Mouse (Mus musculus) hindbrain, embryonic 14.5 days (tissue): ENCODE measurements around the gene Fam192a. TPM values are rescaled to one million over a fixed set of nuclear protein-coding genes. Genes with fewer than 3 reads are reported as not detected.
A peak's percentile ranks its signal among the peaks of the same experiment; 100 is the strongest.

ENCODE experiments used
- ATAC-seq: fragments of 200-750 bp; cut with Nextera tagmentation; 2 replicates; pipeline ENCODE4 v1.8.0; 2017; ENCODE audit warnings: moderate number of reproducible peaks, mild to moderate bottlenecking, moderate TSS enrichment, moderate library complexity; ENCODE audit not compliant: low FRiP score
- DNase-seq: peaks from one replicate; pipeline ENCODE4 v3.0.0-alpha.2; 2015; ENCODE audit warnings: low spot score
- H3K27ac ChIP-seq: fragments of 300-500 bp; sonication (generic); 2 replicates; pipeline ENCODE4 v1.5.1; 2014; ENCODE audit warnings: mild to moderate bottlenecking, moderate library complexity
- H3K27me3 ChIP-seq: fragments of 300-500 bp; sonication (generic); 2 replicates; pipeline ENCODE4 v1.6.1; 2014; ENCODE audit warnings: mild to moderate bottlenecking, low read length, mixed read lengths; ENCODE audit not compliant: control insufficient read depth, insufficient read depth
- H3K36me3 ChIP-seq: fragments of 300-500 bp; sonication (generic); replicated peaks from 2 replicates; pipeline ENCODE4 v1.6.1; 2014; ENCODE audit not compliant: control insufficient read depth, insufficient read depth
- H3K4me1 ChIP-seq: fragments of 300-500 bp; sonication (generic); replicated peaks from 2 replicates; pipeline ENCODE4 v1.6.1; 2014; ENCODE audit warnings: antibody characterized with exemption, low read length, mixed read lengths; ENCODE audit not compliant: control insufficient read depth, insufficient read depth
- H3K4me2 ChIP-seq: fragments of 300-500 bp; sonication (generic); replicated peaks from 2 replicates; pipeline ENCODE4 v1.6.1; 2014; ENCODE audit warnings: mild to moderate bottlenecking, moderate library complexity
- H3K4me3 ChIP-seq: fragments of 300-500 bp; sonication (generic); replicated peaks from 2 replicates; pipeline ENCODE4 v1.5.1; 2014; ENCODE audit warnings: mild to moderate bottlenecking, low read length
- H3K9ac ChIP-seq: fragments of 300-500 bp; sonication (generic); 2 replicates; pipeline ENCODE4 v1.6.1; 2014
- H3K9me3 ChIP-seq: fragments of 300-500 bp; sonication (generic); 2 replicates; pipeline ENCODE4 v1.6.1; 2016; ENCODE audit warnings: low read length; ENCODE audit not compliant: control insufficient read depth
- WGBS: fragments of 180-500 bp; shearing (Covaris S2); extraction: QIAGEN DNeasy Blood & Tissue Kit; methylation state at CpG from one replicate; pipeline ENCODE4 v1.1.7; 2014; 5-methylcytosine and 5-hydroxymethylcytosine counted together
- polyA plus RNA-seq: library from polyadenylated mRNA; unstranded; fragments of >200 nt; fragmentation: Nextera tagmentation; extraction: Ambion mirVana; gene quantifications from 2 replicates; pipeline ENCODE4 v1.2.1, GENCODE M21; 2014

Fam192a gene
- polyA plus RNA-seq, result 75.7 and 82.7 TPM in 2 replicates

DNA sequence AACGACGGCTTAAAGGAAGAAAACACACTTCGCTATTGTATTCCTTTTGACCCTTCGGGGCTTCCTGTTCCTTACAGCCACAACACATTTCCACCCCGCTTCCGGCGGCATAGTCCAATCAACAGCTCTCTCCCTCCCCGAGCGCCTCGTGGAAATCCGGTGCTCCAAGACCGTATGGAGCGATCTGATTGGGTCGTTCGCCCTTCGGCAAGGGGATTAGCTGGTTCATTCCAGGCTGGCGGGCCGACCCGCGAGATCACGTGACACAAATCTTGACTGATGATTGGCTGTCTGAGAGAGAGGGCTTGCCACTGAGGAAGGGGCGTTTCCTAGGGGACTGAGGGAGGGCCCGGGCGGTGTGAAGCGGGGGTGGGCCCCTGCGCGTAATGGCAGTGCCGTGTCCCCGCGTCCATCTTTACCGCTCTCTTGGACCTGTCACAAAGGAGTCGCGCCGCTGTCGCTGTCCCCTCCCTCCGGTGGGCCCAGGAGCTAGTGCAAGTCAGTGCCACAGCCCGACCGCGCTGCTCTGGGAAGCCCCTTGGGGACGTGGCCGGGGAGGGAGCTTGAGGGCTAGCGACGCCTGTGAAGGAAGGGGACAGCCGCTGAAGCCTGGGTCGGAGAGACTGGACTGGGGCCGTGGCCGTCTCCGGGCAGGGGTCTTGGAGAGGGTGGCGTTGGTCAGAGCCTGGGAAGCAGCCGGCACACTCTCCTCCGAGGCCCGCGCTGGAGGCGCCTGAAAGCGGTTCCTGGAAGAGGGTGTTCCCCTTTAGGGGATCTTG is at the start of gene Fam192a, which contains the start of gene Rspry1:
Gene Fam192a (minus strand): TSS at position 391 of the 779 bp plus-strand sequence.
Gene Rspry1 (plus strand): TSS at position 331 of the 779 bp plus-strand sequence.
- no peaks in the 10 kb centered on the region for H3K36me3 ChIP-seq
- ATAC-seq, result peak; percentile 99
- H3K27me3 ChIP-seq, result no peaks in the 10 kb centered on the region
- peaks cover 30% of the 10 kb centered on the region for H3K4me1 ChIP-seq
- peak within 1 kb of the TSS; percentile 90 for H3K4me3 ChIP-seq
- under 1% methylated on average over 53 of the region's 55 CpGs for WGBS
- no peaks in the 10 kb centered on the region for H3K9me3 ChIP-seq
- peak within 1 kb of the TSS; percentile 97 for H3K4me2 ChIP-seq
- peak within 1 kb of the TSS; percentile 87 for H3K27ac ChIP-seq
- peak within 1 kb of the TSS; percentile 92 for H3K9ac ChIP-seq
- peak; percentile 100 for DNase-seq

DNA sequence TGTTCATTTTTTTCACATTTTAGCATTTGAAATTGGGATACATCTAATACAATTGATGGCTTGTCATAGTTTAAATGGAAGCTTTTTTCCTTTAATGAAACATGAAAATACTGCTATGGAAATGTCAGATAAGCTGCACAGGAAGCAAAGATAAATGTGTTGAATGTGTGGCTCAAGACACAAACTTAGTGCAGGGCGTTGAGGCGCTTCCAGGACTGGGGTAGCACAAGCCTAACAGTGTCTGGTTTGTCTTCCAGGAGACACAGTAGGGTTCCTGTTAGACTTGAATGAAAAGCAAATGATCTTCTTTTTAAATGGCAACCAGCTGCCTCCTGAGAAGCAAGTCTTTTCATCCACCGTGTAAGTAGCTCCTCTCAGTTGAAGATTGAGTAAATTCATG is 47.7 kb upstream of the Fam192a start:
- Histone ChIP-seq H3K9me3 (no peaks in the 10 kb centered on the region), H3K27ac (no peak overlapping the region), H3K9ac (no peak overlapping the region), H3K4me1 (no peaks in the 10 kb centered on the region), H3K4me3 (no peak overlapping the region), H3K4me2 (no peak overlapping the region), H3K27me3 (no peaks in the 10 kb centered on the region), H3K36me3 (peaks cover 90% of the 10 kb centered on the region)
- 37% methylated on average over 3 of the region's 3 CpGs for WGBS
- ATAC-seq (no peak), DNase-seq (no peak)

DNA sequence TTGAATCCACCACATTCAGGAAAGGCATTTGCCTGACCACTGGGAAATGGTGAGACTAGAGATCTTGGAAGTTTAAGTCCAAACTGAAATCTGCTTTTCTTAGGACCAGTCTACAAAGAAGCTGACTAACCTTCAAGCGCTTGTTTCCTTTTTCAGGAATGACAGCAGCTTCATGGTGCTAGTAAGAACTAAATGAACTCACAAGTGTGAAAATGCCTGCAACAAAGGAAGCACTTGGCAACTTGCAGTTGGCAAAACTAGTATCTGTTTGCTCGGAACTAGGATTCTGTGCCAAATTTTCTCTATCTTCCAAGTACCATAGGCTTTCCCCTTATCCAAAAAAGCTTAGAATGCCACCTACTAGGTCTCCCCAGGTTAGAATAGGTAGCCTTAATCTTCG is 44.4 kb upstream of the Fam192a start:
- 94% methylated on average over 3 of the region's 3 CpGs for WGBS
- Histone ChIP-seq H3K27me3 (no peaks in the 10 kb centered on the region), H3K36me3 (peaks cover 94% of the 10 kb centered on the region), H3K4me1 (no peaks in the 10 kb centered on the region), H3K9ac (no peak overlapping the region), H3K4me2 (no peak overlapping the region), H3K4me3 (no peak overlapping the region), H3K27ac (no peak overlapping the region), H3K9me3 (no peaks in the 10 kb centered on the region)
- no peak for ATAC-seq
- DNase-seq, result no peak

DNA sequence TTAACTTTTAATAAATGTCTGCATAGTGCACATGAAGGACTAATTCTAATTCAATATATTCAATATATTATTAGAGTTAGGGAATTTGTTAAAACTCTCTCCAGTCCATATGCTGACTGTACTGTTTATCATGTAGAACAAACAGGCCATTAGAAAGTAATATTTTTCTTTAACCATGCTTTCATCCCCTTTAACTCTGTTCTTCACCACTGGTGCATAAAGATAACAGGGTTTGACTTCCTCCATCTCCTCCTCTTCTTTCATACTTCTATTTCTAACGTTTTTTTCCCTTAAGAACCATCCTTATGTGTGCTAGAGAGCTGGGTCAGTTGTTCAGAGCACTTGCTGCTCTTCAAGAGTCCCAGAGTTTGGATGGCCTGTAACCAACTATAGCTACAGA is 43.4 kb upstream of the Fam192a start:
- H3K36me3 ChIP-seq, result peaks cover 96% of the 10 kb centered on the region
- H3K27ac ChIP-seq, result no peak overlapping the region
- H3K27me3 ChIP-seq, result no peaks in the 10 kb centered on the region
- H3K9ac ChIP-seq, result no peak overlapping the region
- H3K4me1 ChIP-seq, result no peaks in the 10 kb centered on the region
- no peak overlapping the region for H3K4me2 ChIP-seq
- ATAC-seq (no peak), DNase-seq (no peak)
- WGBS, result 56% methylated on average over 1 of the region's 1 CpGs
- H3K4me3 ChIP-seq, result no peak overlapping the region
- H3K9me3 ChIP-seq, result no peaks in the 10 kb centered on the region

DNA sequence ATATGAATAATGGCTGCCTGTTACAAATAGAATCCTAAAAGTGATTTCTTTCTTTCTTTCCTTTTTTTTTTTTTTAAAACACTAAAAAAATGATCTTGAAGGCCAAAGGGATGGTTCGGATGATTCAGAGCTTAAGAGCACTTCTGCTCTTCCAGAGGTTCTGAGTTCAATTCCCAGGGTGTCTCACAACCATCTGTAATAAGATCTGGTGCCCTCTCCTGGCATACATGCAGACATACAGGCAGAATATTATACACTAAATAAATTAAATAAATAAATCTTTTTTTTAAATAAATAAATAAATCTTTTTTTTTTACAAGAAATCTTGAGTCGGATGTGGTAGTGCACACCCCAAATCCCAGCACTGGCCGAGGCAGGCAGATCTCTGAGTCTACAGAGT is 40.1 kb upstream of the Fam192a start:
- Histone ChIP-seq H3K9ac (no peak overlapping the region), H3K27me3 (no peaks in the 10 kb centered on the region), H3K4me2 (no peak overlapping the region), H3K27ac (no peak overlapping the region), H3K9me3 (no peaks in the 10 kb centered on the region), H3K36me3 (peaks cover 99% of the 10 kb centered on the region), H3K4me3 (no peak overlapping the region), H3K4me1 (no peaks in the 10 kb centered on the region)
- ATAC-seq, result no peak
- DNase-seq, result no peak
- 94% methylated on average over 3 of the region's 3 CpGs for WGBS

DNA sequence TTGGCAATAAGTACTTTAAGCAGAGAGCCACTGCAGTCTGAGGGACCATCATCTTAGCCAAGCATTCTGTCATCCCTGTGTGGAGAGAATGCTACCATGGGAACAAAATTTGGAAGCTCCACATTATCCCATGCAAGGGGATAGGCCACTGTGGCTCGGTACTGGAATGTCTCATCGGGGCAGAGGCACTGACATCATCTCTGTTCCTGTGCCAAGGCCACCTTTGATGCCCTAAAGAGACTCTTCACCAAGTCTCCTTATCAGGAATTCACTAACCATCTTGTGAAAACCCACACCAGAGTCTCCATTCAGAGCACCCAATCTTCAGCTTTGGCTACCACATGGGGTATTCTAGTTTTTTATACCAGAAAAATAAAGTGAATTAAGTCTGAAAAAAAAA is 39.4 kb upstream of the Fam192a start:
- peaks cover 99% of the 10 kb centered on the region for H3K36me3 ChIP-seq
- DNase-seq, result no peak
- WGBS, result 95% methylated on average over 2 of the region's 2 CpGs

DNA sequence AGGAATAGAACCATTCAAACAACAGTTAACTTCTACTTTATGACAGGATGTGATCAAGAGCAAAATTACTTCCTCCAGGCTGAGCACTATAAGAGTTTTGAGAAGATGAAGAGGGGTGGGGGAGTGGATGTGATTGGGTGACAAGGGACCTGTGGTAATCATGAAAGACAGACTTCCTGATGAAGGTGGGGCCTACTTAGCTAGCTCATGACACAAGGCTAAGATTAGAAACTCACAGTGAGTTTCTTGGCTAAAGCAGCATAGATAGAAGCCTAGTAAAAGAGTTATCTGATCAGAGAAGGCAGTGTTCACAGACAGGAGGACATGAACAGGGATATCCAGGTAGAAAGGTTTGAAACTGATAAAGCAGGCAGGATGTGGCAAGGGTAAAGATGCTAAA is 32.4 kb upstream of the Fam192a start:
- Histone ChIP-seq H3K9ac (no peak overlapping the region), H3K27ac (no peak overlapping the region), H3K4me3 (no peak overlapping the region), H3K9me3 (no peaks in the 10 kb centered on the region), H3K4me2 (no peak overlapping the region), H3K27me3 (no peaks in the 10 kb centered on the region), H3K4me1 (no peaks in the 10 kb centered on the region), H3K36me3 (peaks cover 89% of the 10 kb centered on the region)
- no peak for DNase-seq
- no peak for ATAC-seq

More for the DNA sequence above, 39.4 kb upstream of the Fam192a start:
- Histone ChIP-seq H3K4me3 (no peak overlapping the region), H3K4me1 (no peaks in the 10 kb centered on the region), H3K9me3 (no peaks in the 10 kb centered on the region), H3K27ac (no peak overlapping the region), H3K9ac (no peak overlapping the region), H3K4me2 (no peak overlapping the region), H3K27me3 (no peaks in the 10 kb centered on the region)
- ATAC-seq, result no peak

DNA sequence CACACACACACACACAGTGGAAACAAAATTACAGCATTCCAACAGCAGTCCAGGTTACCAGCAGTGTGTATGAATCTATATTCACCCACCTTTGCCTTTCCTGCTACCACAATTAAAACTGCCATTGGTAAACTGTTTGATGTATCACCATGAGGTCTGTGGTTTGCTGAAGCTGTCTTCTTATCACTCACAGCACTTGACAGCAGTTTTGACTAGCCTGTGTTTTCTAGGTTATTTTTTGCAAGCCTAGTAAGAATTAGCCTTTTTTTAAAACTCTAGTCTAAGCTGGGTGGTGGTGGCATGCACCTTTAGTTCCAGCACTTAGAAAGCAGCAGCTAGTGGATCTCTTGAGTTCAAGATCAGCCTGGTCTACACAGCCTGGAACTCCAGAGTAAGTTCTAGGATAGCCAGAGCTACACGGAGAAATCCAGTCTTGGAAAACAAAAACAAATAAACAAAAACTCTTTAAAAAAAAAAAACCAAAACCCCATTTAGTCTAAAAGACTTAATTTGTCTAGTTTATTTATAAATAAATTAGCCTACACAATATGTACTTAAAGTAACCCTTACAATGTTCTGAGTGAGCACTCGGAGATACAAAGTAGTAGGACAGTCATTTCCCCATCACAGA is 31.9 kb upstream of the Fam192a start:
- no peak for ATAC-seq
- 88% methylated on average over 2 of the region's 2 CpGs for WGBS
- DNase-seq, result no peak
- H3K4me1 ChIP-seq, result no peaks in the 10 kb centered on the region
- H3K4me3 ChIP-seq, result no peak overlapping the region
- no peaks in the 10 kb centered on the region for H3K9me3 ChIP-seq
- peaks cover 85% of the 10 kb centered on the region for H3K36me3 ChIP-seq
- H3K4me2 ChIP-seq, result no peak overlapping the region
- no peak overlapping the region for H3K9ac ChIP-seq
- no peaks in the 10 kb centered on the region for H3K27me3 ChIP-seq
- H3K27ac ChIP-seq, result no peak overlapping the region

DNA sequence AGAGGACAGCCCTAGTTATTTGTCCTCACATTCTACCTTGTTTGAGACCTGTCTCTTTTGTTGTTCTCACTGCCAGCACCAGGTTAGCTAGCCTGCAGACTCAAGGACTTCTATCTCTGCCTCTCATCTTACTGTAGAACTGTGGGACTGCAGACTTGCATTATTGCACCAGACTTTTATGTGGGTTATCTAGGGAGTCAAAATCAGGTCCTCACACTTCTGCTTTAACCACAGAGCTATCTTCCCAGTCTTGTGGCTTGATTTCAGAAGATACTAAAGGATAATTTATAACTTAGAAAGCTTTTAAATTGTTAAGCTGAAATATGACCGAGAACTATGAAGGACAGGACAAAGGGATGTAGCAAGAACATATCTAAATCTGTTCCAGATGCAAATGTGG is 23.1 kb upstream of the Fam192a start:
- H3K36me3 ChIP-seq, result peaks cover 44% of the 10 kb centered on the region

More for the DNA sequence above, 23.1 kb upstream of the Fam192a start:
- 93% methylated on average over 1 of the region's 1 CpGs for WGBS
- Histone ChIP-seq H3K4me1 (no peaks in the 10 kb centered on the region), H3K9ac (no peak overlapping the region), H3K27me3 (no peaks in the 10 kb centered on the region), H3K4me2 (no peak overlapping the region), H3K27ac (no peak overlapping the region), H3K4me3 (no peak overlapping the region), H3K9me3 (no peaks in the 10 kb centered on the region)
- DNase-seq (no peak), ATAC-seq (no peak)
